Mouse (Mus musculus) liver, adult 2 months (tissue): ENCODE results near the gene Elf4. TPM values are rescaled to one million over a fixed set of nuclear protein-coding genes. Genes with fewer than 3 reads are reported as not detected.

Source experiments
- DNase-seq: peaks from one replicate; pipeline ENCODE4 v3.0.0-alpha.2; 2011; ENCODE audit warnings: low read depth, low spot score; ENCODE audit errors: extremely low read depth
- H3K27ac ChIP-seq: fragments of 200-500 bp; replicated peaks from 2 replicates; pipeline ENCODE4 v1.5.1; 2012; ENCODE audit warnings: low read depth, mild to moderate bottlenecking, control low read depth, inconsistent platforms, low read length; ENCODE audit not compliant: insufficient read depth
- H3K27me3 ChIP-seq: fragments of 200-500 bp; 2 replicates; pipeline ENCODE4 v1.6.1; 2012; ENCODE audit warnings: mild to moderate bottlenecking, moderate library complexity, low read length, inconsistent platforms; ENCODE audit not compliant: control insufficient read depth, insufficient read depth
- H3K36me3 ChIP-seq: fragments of 200-500 bp; 2 replicates; pipeline ENCODE4 v1.6.1; 2012; ENCODE audit warnings: low read length, inconsistent platforms; ENCODE audit not compliant: control insufficient read depth, insufficient read depth
- H3K4me1 ChIP-seq: fragments of 200-500 bp; 2 replicates; pipeline ENCODE4 v1.6.1; 2011; ENCODE audit warnings: low read length; ENCODE audit not compliant: control insufficient read depth, insufficient read depth
- H3K4me3 ChIP-seq: fragments of 200-500 bp; 2 replicates; pipeline ENCODE4 v1.5.1; 2011; ENCODE audit warnings: low read depth, mild to moderate bottlenecking, control low read depth, low read length, moderate library complexity; ENCODE audit not compliant: insufficient read depth
- H3K79me2 ChIP-seq: fragments of 200-500 bp; 2 replicates; pipeline ENCODE4 v1.6.1; 2012; ENCODE audit warnings: inconsistent platforms, mild to moderate bottlenecking, low read length, moderate library complexity; ENCODE audit not compliant: control insufficient read depth, insufficient read depth
- H3K9ac ChIP-seq: fragments of 200-500 bp; 2 replicates; pipeline ENCODE4 v1.6.1; 2012; ENCODE audit warnings: low read depth, mild to moderate bottlenecking, control low read depth, inconsistent platforms, low read length
- CTCF ChIP-seq: fragments of 200-500 bp; IDR thresholded peaks from 2 replicates; pipeline ENCODE4 v1.5.1; 2011; ENCODE audit warnings: low read depth, low read length, control low read depth
- POLR2A ChIP-seq: fragments of 200-500 bp; IDR thresholded peaks from 2 replicates; pipeline ENCODE4 v1.6.1; 2011; ENCODE audit warnings: low read length, control low read depth; ENCODE audit not compliant: insufficient read depth; ENCODE audit errors: extremely low read depth
- WGBS: fragments of 180-500 bp; shearing (Covaris S2); methylation state at CpG from one replicate; pipeline ENCODE4 v1.1.7; 2018; 5-methylcytosine and 5-hydroxymethylcytosine counted together
- polyA plus RNA-seq: library from polyadenylated mRNA; depleted of rRNA; stranded (reverse); fragments of >200 nt; gene quantifications from 2 replicates; pipeline ENCODE4 v1.2.3, GENCODE M21; 2012; rRNA removed
- total RNA-seq: library from RNA; depleted of rRNA; stranded (reverse); fragments of >200 nt; gene quantifications from 2 replicates; pipeline ENCODE4 v1.2.3, GENCODE M21; 2014; rRNA removed

Elf4 gene
- total and polyA plus RNA-seq, 2 experiments = 0.46 to 1.5 TPM

- Histone ChIP-seq H3K9ac (no peak overlapping the region), H3K36me3 (peaks cover 22% of the 10 kb centered on the region), H3K27ac (no peak overlapping the region), H3K4me1 (no peaks in the 10 kb centered on the region), H3K27me3 (no peaks in the 10 kb centered on the region), H3K79me2 (no peaks in the 10 kb centered on the region), H3K4me3 (no peak overlapping the region)
- 95% methylated on average over 4 of the region's 4 CpGs for WGBS
- TF ChIP-seq CTCF (no peak), POLR2A (no peak)
- no peak for DNase-seq
These were observed 62.9 kb downstream of the Elf4 start for GRCm38 (mm10) chrX:48399994-48400393.

- Histone ChIP-seq H3K9ac (no peak overlapping the region), H3K36me3 (peaks cover 27% of the 10 kb centered on the region), H3K4me1 (no peaks in the 10 kb centered on the region), H3K79me2 (no peaks in the 10 kb centered on the region), H3K4me3 (no peak overlapping the region), H3K27me3 (no peaks in the 10 kb centered on the region), H3K27ac (no peak overlapping the region)
- no peak for DNase-seq
- TF ChIP-seq CTCF (no peak), POLR2A (no peak)
- 90% methylated on average over 6 of the region's 6 CpGs for WGBS
These were observed 73.6 kb downstream of the Elf4 start for GRCm38 (mm10) chrX:48389380-48389779.

- WGBS = 81% methylated on average over 3 of the region's 4 CpGs
- Histone ChIP-seq H3K79me2 (no peaks in the 10 kb centered on the region), H3K36me3 (peaks cover 21% of the 10 kb centered on the region), H3K27ac (no peak overlapping the region), H3K27me3 (no peaks in the 10 kb centered on the region), H3K9ac (no peak overlapping the region), H3K4me1 (no peaks in the 10 kb centered on the region), H3K4me3 (no peak overlapping the region)
- no peak for TF ChIP-seq CTCF
- no peak for TF ChIP-seq POLR2A
- DNase-seq = no peak
These were observed 77.0 kb downstream of the Elf4 start for GRCm38 (mm10) chrX:48385927-48386326.

GRCm38 (mm10) chrX:48383643-48384042 lies 79.3 kb downstream of the Elf4 start:
- 53% methylated on average over 7 of the region's 7 CpGs for WGBS

GRCm38 (mm10) chrX:48367841-48368240 lies 95.1 kb downstream of the Elf4 start:
- Histone ChIP-seq H3K4me1 (no peaks in the 10 kb centered on the region; the same call in 1 of the 2 replicates), H3K4me3 (no peak overlapping the region), H3K36me3 (peaks cover 2% of the 10 kb centered on the region; the same call in 1 of the 2 replicates), H3K27ac (peak overlapping the region; percentile 25), H3K27me3 (no peaks in the 10 kb centered on the region), H3K9ac (no peak overlapping the region), H3K79me2 (no peaks in the 10 kb centered on the region)
- peak; percentile 65 for DNase-seq
- 69% methylated on average over 9 of the region's 9 CpGs for WGBS
- TF ChIP-seq POLR2A = no peak
- TF ChIP-seq CTCF = no peak

More at GRCm38 (mm10) chrX:48383643-48384042, 79.3 kb downstream of the Elf4 start:
- Histone ChIP-seq H3K27ac (no peak overlapping the region), H3K4me1 (no peaks in the 10 kb centered on the region), H3K9ac (no peak overlapping the region), H3K79me2 (no peaks in the 10 kb centered on the region; the same call in 1 of the 2 replicates), H3K27me3 (no peaks in the 10 kb centered on the region), H3K4me3 (no peak overlapping the region), H3K36me3 (peaks cover 18% of the 10 kb centered on the region)
- TF ChIP-seq CTCF = peak; percentile 78
- no peak for TF ChIP-seq POLR2A
- peak; percentile 2 for DNase-seq

DNA sequence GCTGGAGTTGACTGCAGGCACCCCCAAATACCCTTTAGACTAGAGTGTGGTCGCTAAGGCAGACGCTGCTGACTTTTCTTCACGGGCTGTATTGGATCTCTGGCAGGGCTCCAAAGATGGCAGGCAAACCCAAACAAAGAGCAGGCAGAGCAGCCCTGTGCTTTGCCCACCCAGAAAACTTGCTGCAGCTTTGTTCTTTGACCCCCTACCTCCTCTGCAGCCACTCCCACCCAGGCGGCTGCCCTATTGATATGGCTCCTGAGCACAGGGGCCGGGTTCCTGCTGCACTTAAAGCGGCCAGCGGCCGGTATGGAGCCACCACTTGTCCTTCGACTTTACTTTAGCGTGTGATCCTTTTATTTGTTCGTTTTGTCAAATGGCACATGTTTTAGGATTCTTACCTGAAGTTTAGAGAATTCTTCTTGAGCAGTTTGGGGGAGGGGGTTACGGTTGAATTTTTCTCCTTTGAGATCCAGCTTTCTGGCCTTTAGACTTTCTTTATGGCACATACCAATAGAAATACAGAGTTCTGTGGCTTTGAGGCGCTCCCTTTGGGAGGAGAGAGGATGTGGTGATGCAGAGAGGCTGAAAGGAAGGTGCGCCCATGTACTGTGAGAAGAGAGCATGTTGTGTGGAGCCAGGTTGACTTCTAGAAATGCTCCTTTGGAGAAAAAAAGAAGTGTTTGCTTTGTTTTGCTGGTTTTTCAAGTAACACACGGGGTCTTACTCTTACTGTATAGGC lies 96.9 kb downstream of the Elf4 start:
- Histone ChIP-seq H3K79me2 (no peaks in the 10 kb centered on the region), H3K36me3 (peaks cover 3% of the 10 kb centered on the region), H3K9ac (no peak overlapping the region), H3K4me3 (no peak overlapping the region), H3K4me1 (no peaks in the 10 kb centered on the region; the same call in 1 of the 2 replicates), H3K27ac (no peak overlapping the region), H3K27me3 (no peaks in the 10 kb centered on the region)
- TF ChIP-seq CTCF = no peak
- TF ChIP-seq POLR2A = no peak
- DNase-seq = no peak
- 69% methylated on average over 15 of the region's 15 CpGs for WGBS

Other genes with a start within 250 kb of the Elf4 start
- 6.4 and 6.7 TPM in 2 replicates for gene Utp14a, start 206.3 kb downstream of the Elf4 start, total RNA-seq
- gene Utp14a, start 206.3 kb downstream of the Elf4 start, polyA plus RNA-seq = 1.4 and 2.2 TPM in 2 replicates
- gene Bcorl1, start 121.8 kb downstream of the Elf4 start, total RNA-seq = 1.7 and 2.8 TPM in 2 replicates
- 1.6 and 2.2 TPM in 2 replicates for gene Bcorl1, start 121.8 kb downstream of the Elf4 start, polyA plus RNA-seq
- gene Aifm1, start 50.4 kb upstream of the Elf4 start, total RNA-seq = 72.1 and 90.0 TPM in 2 replicates
- gene Aifm1, start 50.4 kb upstream of the Elf4 start, polyA plus RNA-seq = 31.4 and 39.7 TPM in 2 replicates
- gene Rab33a, start 56.2 kb upstream of the Elf4 start, total RNA-seq = 0.27 TPM in 1 of 2 replicates, not detected in the other
- 0.12 TPM in 1 of 2 replicates, not detected in the other for gene Rab33a, start 56.2 kb upstream of the Elf4 start, polyA plus RNA-seq
- gene Zfp280c, start 131.4 kb upstream of the Elf4 start, total RNA-seq = 4.2 and 5.2 TPM in 2 replicates
- gene Zfp280c, start 131.4 kb upstream of the Elf4 start, polyA plus RNA-seq = 1.2 and 1.9 TPM in 2 replicates
- 3.2 and 4.4 TPM in 2 replicates for gene Slc25a14, start 160.3 kb upstream of the Elf4 start, total RNA-seq
- 0.98 and 1.3 TPM in 2 replicates for gene Slc25a14, start 160.3 kb upstream of the Elf4 start, polyA plus RNA-seq
- gene Gpr119, start 211.3 kb upstream of the Elf4 start, total RNA-seq = not detected in 2 replicates
- not detected in 2 replicates for gene Gpr119, start 211.3 kb upstream of the Elf4 start, polyA plus RNA-seq
- 0.74 and 1.0 TPM in 2 replicates for gene Rbmx2, start 231.9 kb upstream of the Elf4 start, total RNA-seq
- gene Rbmx2, start 231.9 kb upstream of the Elf4 start, polyA plus RNA-seq = 0.21 and 0.39 TPM in 2 replicates